Mouse (Mus musculus): ENCODE measurements at regions not wholly inside any gene's neighbourhood (a gene's known extent, or its start where the extent isn't known, plus 50 kb on each side); places are given as distances from the start of the nearest gene placed in this dataset.

DNA sequence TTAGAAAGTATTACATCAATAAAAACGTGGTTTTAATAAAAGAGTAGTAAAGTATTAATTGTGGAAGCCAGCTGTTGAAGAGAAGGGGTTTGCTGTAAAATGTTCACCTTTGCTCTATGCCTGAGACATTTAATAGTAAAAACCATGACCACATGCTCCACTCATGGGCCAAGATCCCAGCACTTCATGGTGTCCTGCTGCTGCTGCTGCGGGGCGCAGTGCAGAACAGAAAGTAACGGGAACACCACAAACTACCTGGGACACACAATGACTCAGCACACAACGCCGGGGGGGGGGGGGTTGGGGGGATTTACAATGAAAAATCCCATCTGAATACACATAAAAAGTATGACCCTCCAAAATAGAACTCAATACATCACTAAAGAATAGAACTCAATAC is 124.8 kb upstream of the Klf14 start:
- TF ChIP-seq POLR2A (IDR thresholded peaks at IDR 0.05; ENCODE audit: insufficient read depth, low read length) (no peak), CTCF (IDR thresholded peaks at IDR 0.05; ENCODE audit: low read depth, low read length) (no peak), EP300 (IDR thresholded peaks at IDR 0.05; ENCODE audit: insufficient read depth, low read depth, low read length) (no peak)
